Mouse (Mus musculus) brown adipose tissue, adult 24 weeks (tissue): ENCODE measurements at regions not wholly inside any gene's neighbourhood (a gene's known extent, or its start where the extent isn't known, plus 50 kb on each side); places are given as distances from the start of the nearest gene placed in this dataset.

Source experiments
- H3K27ac ChIP-seq: fragments of 200-500 bp; replicated peaks from 2 replicates; pipeline ENCODE4 v1.5.1; 2012; ENCODE audit warnings: low read depth, mild to moderate bottlenecking, low read length
- H3K4me1 ChIP-seq: fragments of 200-500 bp; 2 replicates; pipeline ENCODE4 v1.6.1; 2012; ENCODE audit warnings: low read length, mixed read lengths; ENCODE audit not compliant: control insufficient read depth, insufficient read depth, insufficient read length
- H3K4me3 ChIP-seq: fragments of 200-500 bp; 2 replicates; pipeline ENCODE4 v1.5.1; 2012; ENCODE audit warnings: low read depth, mild to moderate bottlenecking, low read length, moderate library complexity; ENCODE audit not compliant: insufficient read depth

- no peaks in the 10 kb centered on the region for H3K4me1 ChIP-seq
- H3K27ac ChIP-seq, result no peak overlapping the region
- H3K4me3 ChIP-seq, result no peak overlapping the region
Observed at GRCm38 (mm10) chr12:54490460-54490859, 165.9 kb downstream of the Sptssa start.

- no peak overlapping the region for H3K27ac ChIP-seq
- H3K4me3 ChIP-seq, result no peak overlapping the region
Observed at GRCm38 (mm10) chr12:54489675-54490074, 166.7 kb downstream of the Sptssa start.

GRCm38 (mm10) chr12:54487689-54488088 is 168.7 kb downstream of the Sptssa start:
- H3K4me1 ChIP-seq, result no peaks in the 10 kb centered on the region
- H3K4me3 ChIP-seq, result no peak overlapping the region
- H3K27ac ChIP-seq, result no peak overlapping the region

More at GRCm38 (mm10) chr12:54489675-54490074, 166.7 kb downstream of the Sptssa start:
- no peaks in the 10 kb centered on the region for H3K4me1 ChIP-seq

GRCm38 (mm10) chr12:54482020-54482419 is 174.4 kb downstream of the Sptssa start:
- H3K4me3 ChIP-seq, result no peak overlapping the region
- 0 out of 2 replicates have a peak overlapping the region, but pooled peaks have one; percentile 16 for H3K27ac ChIP-seq
- no peaks in the 10 kb centered on the region for H3K4me1 ChIP-seq

GRCm38 (mm10) chr12:54479841-54480240 is 176.5 kb downstream of the Sptssa start:
- no peak overlapping the region for H3K4me3 ChIP-seq
- no peaks in the 10 kb centered on the region for H3K4me1 ChIP-seq
- no peak overlapping the region for H3K27ac ChIP-seq

- no peak overlapping the region for H3K4me3 ChIP-seq
- no peaks in the 10 kb centered on the region for H3K4me1 ChIP-seq
- H3K27ac ChIP-seq, result no peak overlapping the region
Observed at GRCm38 (mm10) chr12:54472881-54473280, 183.5 kb downstream of the Sptssa start.

GRCm38 (mm10) chr12:54472407-54472806 is 184.0 kb downstream of the Sptssa start:
- H3K4me3 ChIP-seq, result no peak overlapping the region
- H3K27ac ChIP-seq, result no peak overlapping the region

GRCm38 (mm10) chr12:54467635-54468034 is 188.7 kb downstream of the Sptssa start:
- Histone ChIP-seq H3K27ac (no peak overlapping the region), H3K4me3 (no peak overlapping the region), H3K4me1 (no peaks in the 10 kb centered on the region)

More at GRCm38 (mm10) chr12:54472407-54472806, 184.0 kb downstream of the Sptssa start:
- no peaks in the 10 kb centered on the region for H3K4me1 ChIP-seq

GRCm38 (mm10) chr12:54463806-54464205 is 192.6 kb downstream of the Sptssa start:
- Histone ChIP-seq H3K27ac (no peak overlapping the region), H3K4me3 (no peak overlapping the region), H3K4me1 (peaks cover 5% of the 10 kb centered on the region)

GRCm38 (mm10) chr12:54461411-54461810 is 195.0 kb downstream of the Sptssa start:
- H3K4me1 ChIP-seq, result peaks cover 5% of the 10 kb centered on the region
- H3K27ac ChIP-seq, result no peak overlapping the region
- no peak overlapping the region for H3K4me3 ChIP-seq

- Histone ChIP-seq H3K27ac (no peak overlapping the region), H3K4me3 (no peak overlapping the region), H3K4me1 (peaks cover 5% of the 10 kb centered on the region)
Observed at GRCm38 (mm10) chr12:54460135-54460523, 196.2 kb downstream of the Sptssa start.

- no peak overlapping the region for H3K27ac ChIP-seq
Observed at GRCm38 (mm10) chr12:54459462-54460134, 196.8 kb downstream of the Sptssa start.

GRCm38 (mm10) chr12:54456731-54457130 is 199.6 kb downstream of the Sptssa start:
- Histone ChIP-seq H3K4me3 (no peak overlapping the region), H3K4me1 (peaks cover 5% of the 10 kb centered on the region), H3K27ac (no peak overlapping the region)

More at GRCm38 (mm10) chr12:54459462-54460134, 196.8 kb downstream of the Sptssa start:
- Histone ChIP-seq H3K4me3 (no peak overlapping the region), H3K4me1 (peaks cover 5% of the 10 kb centered on the region)

GRCm38 (mm10) chr12:54454606-54455005 is 201.8 kb downstream of the Sptssa start:
- Histone ChIP-seq H3K4me3 (no peak overlapping the region), H3K4me1 (peaks cover 7% of the 10 kb centered on the region), H3K27ac (no peak overlapping the region)

- Histone ChIP-seq H3K27ac (no peak overlapping the region), H3K4me3 (no peak overlapping the region), H3K4me1 (peaks cover 6% of the 10 kb centered on the region; the same call in 1 of the 2 replicates)
Observed at GRCm38 (mm10) chr12:54453343-54453742, 203.0 kb downstream of the Sptssa start.

- no peak overlapping the region for H3K4me3 ChIP-seq
- H3K27ac ChIP-seq, result no peak overlapping the region
Observed at GRCm38 (mm10) chr12:54450369-54450768, 206.0 kb downstream of the Sptssa start.

More at GRCm38 (mm10) chr12:54450369-54450768, 206.0 kb downstream of the Sptssa start:
- H3K4me1 ChIP-seq, result peaks cover 6% of the 10 kb centered on the region; the same call in 1 of the 2 replicates
